Mouse (Mus musculus) forebrain, embryonic 16.5 days (tissue): ENCODE results near the gene Wdr34. TPM values are rescaled to one million over a fixed set of nuclear protein-coding genes. Genes with fewer than 3 reads are reported as not detected.

Source experiments
- ATAC-seq: fragments of 200-750 bp; cut with Nextera tagmentation; 2 replicates; pipeline ENCODE4 v1.8.0; 2017; ENCODE audit warnings: mild to moderate bottlenecking, moderate library complexity
- H3K27ac ChIP-seq: fragments of 300-500 bp; sonication (generic); 2 replicates; pipeline ENCODE4 v1.5.1; 2014; ENCODE audit warnings: low read length, control low read depth
- H3K27me3 ChIP-seq: fragments of 300-500 bp; sonication (generic); replicated peaks from 2 replicates; pipeline ENCODE4 v1.6.1; 2014; ENCODE audit warnings: low read length; ENCODE audit not compliant: control insufficient read depth, insufficient read depth
- H3K36me3 ChIP-seq: fragments of 300-500 bp; sonication (generic); 2 replicates; pipeline ENCODE4 v1.6.1; 2014; ENCODE audit not compliant: control insufficient read depth, insufficient read depth
- H3K4me1 ChIP-seq: fragments of 300-500 bp; sonication (generic); replicated peaks from 2 replicates; pipeline ENCODE4 v1.6.1; 2014; ENCODE audit warnings: low read length; ENCODE audit not compliant: control insufficient read depth, insufficient read depth
- H3K4me2 ChIP-seq: fragments of 300-500 bp; sonication (generic); 2 replicates; pipeline ENCODE4 v1.6.1; 2014; ENCODE audit warnings: mild to moderate bottlenecking, low read length, control low read depth
- H3K4me3 ChIP-seq: fragments of 300-500 bp; sonication (generic); replicated peaks from 2 replicates; pipeline ENCODE4 v1.5.1; 2014; ENCODE audit warnings: mild to moderate bottlenecking, low read length, control low read depth
- H3K9ac ChIP-seq: fragments of 300-500 bp; sonication (generic); replicated peaks from 2 replicates; pipeline ENCODE4 v1.6.1; 2014; ENCODE audit warnings: low read depth, low read length, control low read depth
- H3K9me3 ChIP-seq: fragments of 300-500 bp; sonication (generic); 2 replicates; pipeline ENCODE4 v1.6.1; 2016; ENCODE audit warnings: low read length; ENCODE audit not compliant: control insufficient read depth
- WGBS: fragments of 180-500 bp; shearing (Covaris S2); extraction: QIAGEN DNeasy Blood & Tissue Kit; methylation state at CpG from one replicate; pipeline ENCODE4 v1.1.7; 2014; 5-methylcytosine and 5-hydroxymethylcytosine counted together
- microRNA-seq: library from miRNA; unstranded; fragments of <30 nt; microRNA quantifications from one replicate; pipeline ENCODE4, GENCODE M21; 2017
- polyA plus RNA-seq: library from polyadenylated mRNA; unstranded; fragments of >200 nt; fragmentation: Nextera tagmentation; extraction: Ambion mirVana; gene quantifications from 2 replicates; pipeline ENCODE4 v1.2.1, GENCODE M21; 2015

The Wdr34 gene
- polyA plus RNA-seq, 1 experiment from 2014 or later: 83.3 TPM

DNA sequence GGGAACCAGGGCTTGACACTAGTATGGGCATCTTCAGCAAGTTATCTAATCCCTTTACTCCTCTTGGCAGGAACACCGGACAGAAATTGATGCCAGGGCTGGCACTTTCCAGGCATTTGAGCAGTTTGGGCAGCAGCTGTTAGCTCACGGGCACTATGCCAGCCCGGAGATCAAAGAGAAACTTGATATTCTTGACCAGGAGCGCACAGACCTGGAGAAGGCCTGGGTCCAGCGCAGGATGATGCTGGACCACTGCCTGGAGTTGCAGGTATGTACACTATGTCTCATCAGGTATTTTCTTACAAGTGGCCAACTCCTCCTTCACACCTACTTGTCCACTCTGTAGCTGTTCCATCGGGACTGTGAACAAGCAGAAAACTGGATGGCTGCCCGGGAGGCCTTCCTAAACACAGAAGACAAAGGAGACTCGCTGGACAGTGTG, 37.8 kb downstream of the Wdr34 start:
- no peak overlapping the region for H3K27ac ChIP-seq
- no peaks in the 10 kb centered on the region for H3K9me3 ChIP-seq
- H3K27me3 ChIP-seq: no peaks in the 10 kb centered on the region
- 65% methylated on average over 8 of the region's 8 CpGs for WGBS
- H3K4me3 ChIP-seq: no peak overlapping the region
- H3K9ac ChIP-seq: no peak overlapping the region
- H3K36me3 ChIP-seq: peaks cover 82% of the 10 kb centered on the region
- H3K4me1 ChIP-seq: no peaks in the 10 kb centered on the region
- ATAC-seq: no peak
- H3K4me2 ChIP-seq: no peak overlapping the region

DNA sequence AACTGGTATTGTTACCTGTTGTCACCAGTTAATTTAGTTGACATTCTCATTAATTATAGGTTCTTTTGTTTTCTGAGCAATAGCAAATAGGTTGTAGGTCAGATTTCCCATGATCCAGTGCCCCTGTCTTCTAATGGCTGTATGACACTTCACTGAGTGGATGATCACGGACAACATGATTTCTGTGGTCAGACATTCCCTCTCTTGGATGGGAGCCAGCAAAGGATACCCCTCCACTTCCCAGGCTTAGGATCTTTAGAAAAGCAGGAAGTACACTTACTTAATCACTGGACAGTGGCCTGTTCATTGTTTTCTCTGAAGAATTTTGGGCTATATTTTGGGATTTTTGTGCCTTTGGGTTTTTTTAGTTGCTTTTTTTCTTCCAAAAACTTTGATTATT, 39.6 kb downstream of the Wdr34 start:
- H3K36me3 ChIP-seq: peaks cover 77% of the 10 kb centered on the region
- H3K4me1 ChIP-seq: no peaks in the 10 kb centered on the region
- H3K27me3 ChIP-seq: no peaks in the 10 kb centered on the region
- H3K4me3 ChIP-seq: no peak overlapping the region
- no peak for ATAC-seq
- WGBS: 61% methylated on average over 1 of the region's 1 CpGs
- no peaks in the 10 kb centered on the region for H3K9me3 ChIP-seq
- H3K4me2 ChIP-seq: no peak overlapping the region
- H3K9ac ChIP-seq: no peak overlapping the region
- no peak overlapping the region for H3K27ac ChIP-seq

DNA sequence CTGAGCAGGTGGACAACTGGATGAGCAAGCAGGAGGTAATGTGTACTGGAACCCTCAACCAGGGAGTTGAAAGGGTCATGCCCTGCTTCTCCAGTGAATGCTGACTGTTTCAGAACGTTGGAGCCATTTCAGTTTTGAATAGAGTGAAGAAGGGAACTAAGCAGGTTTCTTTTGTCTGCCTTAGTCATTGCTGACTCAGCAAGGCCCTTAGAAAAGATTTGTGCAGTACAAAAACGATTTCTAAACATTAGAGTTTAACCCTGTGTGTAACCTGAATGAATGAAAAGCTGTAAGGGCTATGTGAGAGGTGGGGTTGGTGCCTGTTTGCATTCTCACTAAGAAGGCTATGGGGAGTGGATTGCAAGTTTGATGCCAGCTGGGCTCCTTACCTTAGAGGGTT, 56.7 kb downstream of the Wdr34 start:
- Histone ChIP-seq H3K4me2 (no peak overlapping the region), H3K9ac (no peak overlapping the region), H3K27me3 (no peaks in the 10 kb centered on the region), H3K36me3 (peaks cover 77% of the 10 kb centered on the region), H3K27ac (no peak overlapping the region), H3K9me3 (no peaks in the 10 kb centered on the region), H3K4me1 (no peaks in the 10 kb centered on the region), H3K4me3 (no peak overlapping the region)
- 39% methylated on average over 2 of the region's 2 CpGs for WGBS
- ATAC-seq: no peak

Small RNA genes lying within 50 kb of the gene (microRNA-seq; reads per million reads assigned to microRNA genes)
- gene Mir6997: 1.0 reads per million

Other genes starting within 250 kb of the Wdr34 start
- 28.3 and 33.7 TPM in 2 replicates for gene Slc27a4, start 246.2 kb downstream of the Wdr34 start, polyA plus RNA-seq
- 18.9 and 20.2 TPM in 2 replicates for gene Urm1, start 228.8 kb downstream of the Wdr34 start, polyA plus RNA-seq
- 7.3 and 8.4 TPM in 2 replicates for gene Cercam, start 179.7 kb downstream of the Wdr34 start, polyA plus RNA-seq
- 61.4 and 73.7 TPM in 2 replicates for gene Odf2, start 159.7 kb downstream of the Wdr34 start, polyA plus RNA-seq
- 98.6 and 101 TPM in 2 replicates for gene Gle1, start 113.5 kb downstream of the Wdr34 start, polyA plus RNA-seq
- gene Sptan1, start 83.3 kb downstream of the Wdr34 start, polyA plus RNA-seq: 243 and 294 TPM in 2 replicates
- gene Set, start 8.5 kb upstream of the Wdr34 start, polyA plus RNA-seq: 407 and 435 TPM in 2 replicates
- gene Pkn3, start 28.8 kb upstream of the Wdr34 start, polyA plus RNA-seq: 2.6 and 3.4 TPM in 2 replicates
- 17.8 and 19.0 TPM in 2 replicates for gene Zdhhc12, start 44.8 kb upstream of the Wdr34 start, polyA plus RNA-seq
- gene Zer1, start 75.7 kb upstream of the Wdr34 start, polyA plus RNA-seq: 10.9 and 16.5 TPM in 2 replicates
- gene Tbc1d13, start 84.9 kb upstream of the Wdr34 start, polyA plus RNA-seq: 10.5 and 12.7 TPM in 2 replicates
- 10.7 and 13.3 TPM in 2 replicates for gene Endog, start 122.6 kb upstream of the Wdr34 start, polyA plus RNA-seq
- gene Spout1, start 129.6 kb upstream of the Wdr34 start, polyA plus RNA-seq: 63.8 and 65.9 TPM in 2 replicates
- 15.4 and 16.3 TPM in 2 replicates for gene Kyat1, start 157.0 kb upstream of the Wdr34 start, polyA plus RNA-seq
- 58.9 and 59.7 TPM in 2 replicates for gene Lrrc8a, start 188.8 kb upstream of the Wdr34 start, polyA plus RNA-seq
- 0.46 and 0.58 TPM in 2 replicates for gene Gm28035, start 191.7 kb upstream of the Wdr34 start, polyA plus RNA-seq
- 9.4 and 9.5 TPM in 2 replicates for gene Phyhd1, start 217.3 kb upstream of the Wdr34 start, polyA plus RNA-seq
- not detected in 2 replicates for gene Gm28038, start 232.2 kb upstream of the Wdr34 start, polyA plus RNA-seq
- 30.2 and 35.9 TPM in 2 replicates for gene Dolk, start 237.5 kb upstream of the Wdr34 start, polyA plus RNA-seq
- 25.3 and 26.2 TPM in 2 replicates for gene Nup188, start 237.5 kb upstream of the Wdr34 start, polyA plus RNA-seq